Mouse (Mus musculus): ENCODE data around the gene Diras1.

- TF ChIP-seq POLR2A (IDR thresholded peaks at IDR 0.05; ENCODE audit: low read depth, low read length): no peak
- TF ChIP-seq CTCF (IDR thresholded peaks at IDR 0.05; ENCODE audit: borderline replicate concordance, insufficient read depth, low read length): peak; percentile 73
Measured at GRCm38 (mm10) chr10:80999362-81000196, 25.9 kb downstream of the Diras1 start.
